ENCODE assay signal across 11 mouse cellular contexts in genomic region chr2:157752374-157752743, GRCm38 (mm10). TPM values are rescaled to one million over a fixed set of nuclear protein-coding genes. Genes with fewer than 3 reads are reported as not detected.
DNase-seq lines count a peak whose midpoint lies in the region; ATAC-seq and TF ChIP-seq lines count a peak whose summit lies in the region.
"Had no signal": no experiment of that assay in that cellular context is flagged by ENCODE, and none has a peak within 500 bp of the region (broad histone marks: within the 10 kb centered on the region; RNA-seq: fewer than 3 reads in every experiment).

No protein-coding gene starts in this region.

- TF ChIP-seq EP300 in liver, postnatal 0 days (IDR thresholded peaks at IDR 0.05; ENCODE audit: low read depth), result no peak

- WGBS in liver, embryonic 11.5 days, result 75% methylated on average over 7 of the region's 7 CpGs
- 81% methylated on average over 7 of the region's 7 CpGs for WGBS in liver, postnatal 0 days (ENCODE audit: insufficient replicate concordance)
- 47% methylated on average over 7 of the region's 7 CpGs for WGBS in forebrain, embryonic 14.5 days
- WGBS in neural tube, embryonic 15.5 days, result 42% methylated on average over 7 of the region's 7 CpGs

- H3K27ac ChIP-seq in liver, embryonic 11.5 days (ENCODE audit: low read depth, low read length), result no peak overlapping the region
- no peak overlapping the region for H3K27ac ChIP-seq in liver, postnatal 0 days (ENCODE audit: low read depth)
- H3K27ac ChIP-seq in forebrain, embryonic 14.5 days (ENCODE audit: low read depth, low read length), result peak overlapping the region; percentile 84
- peak overlapping the region; percentile 83 for H3K27ac ChIP-seq in neural tube, embryonic 15.5 days (replicated peaks)
- H3K27ac ChIP-seq: kidney, embryonic 15.5 days; liver, embryonic 14.5 days had no signal

- peak; percentile 63 for ATAC-seq in liver, embryonic 11.5 days (replicated peaks; ENCODE audit: low FRiP score)
- ATAC-seq in liver, postnatal 0 days, result no peak
- ATAC-seq in forebrain, embryonic 14.5 days, result peak; percentile 5; the same call in 1 of the 2 replicates
- peak; percentile 29; the same call in 1 of the 2 replicates for ATAC-seq in megakaryocyte progenitor cell, adult 5-6 weeks (replicated peaks; ENCODE audit: poor library complexity)
- 0 out of 2 replicates have a peak, but pooled peaks have one; percentile 31 for ATAC-seq in neural tube, embryonic 15.5 days (ENCODE audit: low FRiP score)
- no peak for ATAC-seq in activated CD4-positive, CD25-positive, alpha-beta regulatory T cell, adult 4 months
- ATAC-seq: CD4-positive, CD25-positive, alpha-beta regulatory T cell, adult 4 months had no signal

- TF ChIP-seq CTCF in liver, postnatal 0 days (IDR thresholded peaks at IDR 0.05; ENCODE audit: low read depth), result no peak

- DNase-seq in liver, embryonic 11.5 days (ENCODE audit: low spot score), result no peak
- no peak for DNase-seq in liver, postnatal 0 days
- DNase-seq in forebrain, embryonic 14.5 days (ENCODE audit: low spot score), result peak; percentile 37
- no peak for DNase-seq in T-cell, adult 2 months (ENCODE audit: low spot score)

- no peaks in the 10 kb centered on the region for H3K9me3 ChIP-seq in liver, embryonic 11.5 days (ENCODE audit: control insufficient read depth, low read length)
- H3K9me3 ChIP-seq in liver, postnatal 0 days (ENCODE audit: low read length), result no peaks in the 10 kb centered on the region
- H3K9me3 ChIP-seq in forebrain, embryonic 14.5 days (replicated peaks; ENCODE audit: control insufficient read depth, low read length), result no peaks in the 10 kb centered on the region
- H3K9me3 ChIP-seq in neural tube, embryonic 15.5 days (replicated peaks), result no peaks in the 10 kb centered on the region
- H3K9me3 ChIP-seq: kidney, embryonic 15.5 days had no signal

- H3K9ac ChIP-seq in liver, embryonic 11.5 days (ENCODE audit: low read depth, low read length), result no peak overlapping the region
- no peak overlapping the region for H3K9ac ChIP-seq in liver, postnatal 0 days (replicated peaks)
- peak overlapping the region; percentile 43 for H3K9ac ChIP-seq in forebrain, embryonic 14.5 days (ENCODE audit: low read length)
- peak overlapping the region; percentile 31; the same call in 1 of the 2 replicates for H3K9ac ChIP-seq in neural tube, embryonic 15.5 days (replicated peaks)
- H3K9ac ChIP-seq: kidney, embryonic 15.5 days; liver, embryonic 14.5 days had no signal

- peaks cover 14% of the 10 kb centered on the region for H3K4me1 ChIP-seq in liver, embryonic 11.5 days (replicated peaks; ENCODE audit: control insufficient read depth, insufficient read depth, low read length)
- H3K4me1 ChIP-seq in liver, postnatal 0 days (ENCODE audit: insufficient read depth), result peaks cover 10% of the 10 kb centered on the region
- H3K4me1 ChIP-seq in forebrain, embryonic 14.5 days (ENCODE audit: control insufficient read depth, insufficient read depth, low read length), result peaks cover 45% of the 10 kb centered on the region
- peaks cover 68% of the 10 kb centered on the region for H3K4me1 ChIP-seq in neural tube, embryonic 15.5 days

- H3K27me3 ChIP-seq in liver, embryonic 11.5 days (replicated peaks; ENCODE audit: control insufficient read depth, insufficient read depth, low read length), result no peaks in the 10 kb centered on the region
- no peaks in the 10 kb centered on the region for H3K27me3 ChIP-seq in liver, postnatal 0 days (ENCODE audit: insufficient read depth, low read length)
- no peaks in the 10 kb centered on the region for H3K27me3 ChIP-seq in forebrain, embryonic 14.5 days (replicated peaks; ENCODE audit: control insufficient read depth, insufficient read depth, low read length)
- no peaks in the 10 kb centered on the region for H3K27me3 ChIP-seq in neural tube, embryonic 15.5 days (replicated peaks)
- H3K27me3 ChIP-seq: kidney, embryonic 15.5 days had no signal

- no peak overlapping the region for H3K4me3 ChIP-seq in liver, embryonic 11.5 days (ENCODE audit: low read depth, low read length)
- no peak overlapping the region for H3K4me3 ChIP-seq in liver, postnatal 0 days (ENCODE audit: low read depth, low read length)
- H3K4me3 ChIP-seq in forebrain, embryonic 14.5 days (ENCODE audit: low read depth, low read length), result no peak overlapping the region
- no peak overlapping the region for H3K4me3 ChIP-seq in neural tube, embryonic 15.5 days (replicated peaks)
- H3K4me3 ChIP-seq: kidney, embryonic 15.5 days; left cerebral cortex, adult 2 months had no signal

- no peak overlapping the region for H3K4me2 ChIP-seq in liver, embryonic 11.5 days
- no peak overlapping the region for H3K4me2 ChIP-seq in liver, postnatal 0 days (ENCODE audit: low read depth, low read length)
- H3K4me2 ChIP-seq in forebrain, embryonic 14.5 days (ENCODE audit: low read length), result peak overlapping the region; percentile 43
- peak overlapping the region; percentile 45; the same call in 1 of the 2 replicates for H3K4me2 ChIP-seq in neural tube, embryonic 15.5 days
- H3K4me2 ChIP-seq: kidney, embryonic 15.5 days had no signal

- H3K36me3 ChIP-seq in liver, embryonic 11.5 days (ENCODE audit: control insufficient read depth, insufficient read depth, low read length), result no peaks in the 10 kb centered on the region
- H3K36me3 ChIP-seq in liver, postnatal 0 days (replicated peaks; ENCODE audit: insufficient read depth, low read length), result 0 out of 2 replicates have a peak, but pooled peaks cover 2% of the 10 kb centered on the region
- H3K36me3 ChIP-seq in forebrain, embryonic 14.5 days (ENCODE audit: control insufficient read depth, insufficient read depth, low read length), result 0 out of 2 replicates have a peak, but pooled peaks cover 3% of the 10 kb centered on the region
- no peaks in the 10 kb centered on the region for H3K36me3 ChIP-seq in neural tube, embryonic 15.5 days
- H3K36me3 ChIP-seq: kidney, embryonic 15.5 days had no signal

RNA-seq across cellular contexts. Expression of gene Ctnnbl1, which starts 15.2 kb away (rescaled TPM):
- 56.3 and 65.0 TPM in 2 replicates for polyA plus RNA-seq in liver, embryonic 11.5 days (2014; fragmentation: Nextera tagmentation; extraction: Ambion mirVana)
- 17.4 and 19.9 TPM in 2 replicates for polyA plus RNA-seq in liver, postnatal 0 days (2015; fragmentation: Nextera tagmentation; extraction: Ambion mirVana)
- 86.7 and 89.4 TPM in 2 replicates for polyA plus RNA-seq in forebrain, embryonic 14.5 days (2014; fragmentation: Nextera tagmentation; extraction: Ambion mirVana)
- 22.5 and 26.0 TPM in 2 replicates for total RNA-seq in megakaryocyte progenitor cell, adult 5-6 weeks (2015)
- 44.0 and 52.0 TPM in 2 replicates for total RNA-seq in megakaryocyte progenitor cell, adult 5-6 weeks (2017)
- polyA plus RNA-seq in neural tube, embryonic 15.5 days (2015; fragmentation: Nextera tagmentation; extraction: Ambion mirVana), result 51.3 and 52.6 TPM in 2 replicates
- 10 to 100 TPM; 64.0 to 74.3 TPM for polyA plus RNA-seq in activated CD4-positive, CD25-positive, alpha-beta regulatory T cell, adult 4 months (2017; shearing (Covaris generic))

Comparison
In these comparisons a context has a peak if more than half of its experiments do, and no peak if none do; other contexts are left out.
1. ATAC-seq: peak in liver, embryonic 11.5 days (single experiment), forebrain, embryonic 14.5 days (single experiment), megakaryocyte progenitor cell, adult 5-6 weeks (single experiment) and neural tube, embryonic 15.5 days (single experiment); none in liver, postnatal 0 days (single experiment) and activated CD4-positive, CD25-positive, alpha-beta regulatory T cell, adult 4 months (single experiment).
2. H3K27ac ChIP-seq: peak in forebrain, embryonic 14.5 days (single experiment) and neural tube, embryonic 15.5 days (single experiment); none in liver, embryonic 11.5 days (single experiment) and liver, postnatal 0 days (single experiment).
3. H3K4me2 ChIP-seq: peak in forebrain, embryonic 14.5 days (single experiment) and neural tube, embryonic 15.5 days (single experiment); none in liver, embryonic 11.5 days (single experiment) and liver, postnatal 0 days (single experiment).
4. H3K9ac ChIP-seq: peak in forebrain, embryonic 14.5 days (single experiment) and neural tube, embryonic 15.5 days (single experiment); none in liver, embryonic 11.5 days (single experiment) and liver, postnatal 0 days (single experiment).